Mouse (Mus musculus): Measurements from ENCODE around the gene Glrx5.

Gene Glrx5

GRCm38 (mm10) chr12:105004956-105005714, 27.4 kb upstream of the Glrx5 start:
- no peak for DNase-seq (ENCODE audit: low read depth)

GRCm38 (mm10) chr12:105005715-105005972, 26.8 kb upstream of the Glrx5 start:
- DNase-seq (ENCODE audit: low read depth), result no peak

GRCm38 (mm10) chr12:105008150-105008549, 24.3 kb upstream of the Glrx5 start:
- DNase-seq (ENCODE audit: low read depth), result no peak

- peak; percentile 97 for DNase-seq (ENCODE audit: low read depth)
These were observed 23.7 kb upstream of the Glrx5 start for GRCm38 (mm10) chr12:105008752-105009178.

GRCm38 (mm10) chr12:105009370-105010212, 22.9 kb upstream of the Glrx5 start, which contains the start of gene Syne3:
TSS of gene Syne3 (minus strand) at chr12:105009809.
- peak; percentile 79 for DNase-seq (ENCODE audit: low read depth)

GRCm38 (mm10) chr12:105010213-105010790, 22.2 kb upstream of the Glrx5 start:
- DNase-seq (ENCODE audit: low read depth), result peak; percentile 85

GRCm38 (mm10) chr12:105011589-105011988, 20.9 kb upstream of the Glrx5 start:
- DNase-seq (ENCODE audit: low read depth), result no peak

- peak; percentile 58 for DNase-seq (ENCODE audit: low read depth)
These were observed 20.2 kb upstream of the Glrx5 start for GRCm38 (mm10) chr12:105012314-105012713.

GRCm38 (mm10) chr12:105013065-105013464, 19.4 kb upstream of the Glrx5 start:
- DNase-seq (ENCODE audit: low read depth), result peak; percentile 99

GRCm38 (mm10) chr12:105016199-105016598, 16.3 kb upstream of the Glrx5 start:
- no peak for DNase-seq (ENCODE audit: low read depth)

- DNase-seq (ENCODE audit: low read depth), result no peak
These were observed 15.8 kb upstream of the Glrx5 start for GRCm38 (mm10) chr12:105016639-105017038.

GRCm38 (mm10) chr12:105019359-105020219, 12.9 kb upstream of the Glrx5 start:
- DNase-seq (ENCODE audit: low read depth), result peak; percentile 93

GRCm38 (mm10) chr12:105021441-105022069, 10.9 kb upstream of the Glrx5 start:
- peak; percentile 78 for DNase-seq (ENCODE audit: low read depth)

GRCm38 (mm10) chr12:105022141-105022540, 10.3 kb upstream of the Glrx5 start:
- peak; percentile 80 for DNase-seq (ENCODE audit: low read depth)

- no peak for DNase-seq (ENCODE audit: low read depth)
These were observed 9.7 kb upstream of the Glrx5 start for GRCm38 (mm10) chr12:105022776-105023175.

- peak; percentile 92 for DNase-seq (ENCODE audit: low read depth)
These were observed 7.1 kb upstream of the Glrx5 start for GRCm38 (mm10) chr12:105025271-105025946.

- peak; percentile 81 for DNase-seq (ENCODE audit: low read depth)
These were observed 6.4 kb upstream of the Glrx5 start for GRCm38 (mm10) chr12:105025947-105026586.

GRCm38 (mm10) chr12:105027323-105027991, 5.0 kb upstream of the Glrx5 start:
- DNase-seq (ENCODE audit: low read depth), result peak; percentile 89

- DNase-seq (ENCODE audit: low read depth), result no peak
These were observed 2.6 kb upstream of the Glrx5 start for GRCm38 (mm10) chr12:105029890-105030289.

Data from 416B (cell line).